Mouse (Mus musculus) heart, embryonic 14.5 days (tissue): Measurements from ENCODE around the gene Mrvi1. TPM values are rescaled to one million over a fixed set of nuclear protein-coding genes. Genes with fewer than 3 reads are reported as not detected.
"Not testable (repeated sequence)": the region's sequence is repeated elsewhere in the genome, so short reads cannot be mapped to it uniquely, and the experiment has no call there.

Experiments
- ATAC-seq: fragments of 200-750 bp; cut with Nextera tagmentation; 2 replicates; pipeline ENCODE4 v1.8.0; 2017; ENCODE audit warnings: low read depth, moderate TSS enrichment; ENCODE audit not compliant: insufficient number of reproducible peaks, insufficient read depth, low FRiP score
- H3K27ac ChIP-seq, 2 experiments: fragments of 200-500 bp in 1 of 2; fragments of 300-500 bp in 1 of 2; sonication (generic) in 1 of 2; replicated peaks in 1 of 2; 2 replicates each; pipeline ENCODE4 v1.5.1; 2012 to 2014; ENCODE audit warnings: low read depth in 2 of 2, low read length in 2 of 2, control low read depth in 1 of 2, mild to moderate bottlenecking in 1 of 2, mixed read lengths in 1 of 2; ENCODE audit not compliant: control insufficient read depth in 1 of 2, insufficient read depth in 1 of 2
- H3K27me3 ChIP-seq: fragments of 300-500 bp; sonication (generic); 2 replicates; pipeline ENCODE4 v1.6.1; 2014; ENCODE audit warnings: mild to moderate bottlenecking, low read length, control low read depth; ENCODE audit not compliant: control insufficient read depth, insufficient read depth
- H3K36me3 ChIP-seq: fragments of 300-500 bp; sonication (generic); 2 replicates; pipeline ENCODE4 v1.6.1; 2014; ENCODE audit warnings: mild to moderate bottlenecking, control low read depth, low read length, mixed read lengths; ENCODE audit not compliant: control insufficient read depth, insufficient read depth
- H3K4me1 ChIP-seq, 2 experiments: fragments of 200-500 bp in 1 of 2; fragments of 300-500 bp in 1 of 2; sonication (generic) in 1 of 2; 2 replicates each; pipeline ENCODE4 v1.6.1; 2012 to 2014; ENCODE audit warnings: low read length in 2 of 2, control low read depth in 1 of 2, mixed read lengths in 1 of 2; ENCODE audit not compliant: control insufficient read depth in 2 of 2, insufficient read depth in 2 of 2
- H3K4me2 ChIP-seq: fragments of 300-500 bp; sonication (generic); 2 replicates; pipeline ENCODE4 v1.6.1; 2014; ENCODE audit warnings: mild to moderate bottlenecking, low read length
- H3K4me3 ChIP-seq, 2 experiments: fragments of 200-500 bp in 1 of 2; fragments of 300-500 bp in 1 of 2; sonication (generic) in 1 of 2; 2 replicates each; pipeline ENCODE4 v1.5.1; 2012 to 2014; ENCODE audit warnings: low read length in 2 of 2, mild to moderate bottlenecking in 2 of 2, control low read depth in 1 of 2, low read depth in 1 of 2, moderate library complexity in 1 of 2; ENCODE audit not compliant: control insufficient read depth in 1 of 2, insufficient read depth in 1 of 2
- H3K9ac ChIP-seq: fragments of 300-500 bp; sonication (generic); 2 replicates; pipeline ENCODE4 v1.6.1; 2014; ENCODE audit warnings: mild to moderate bottlenecking, low read length
- H3K9me3 ChIP-seq: fragments of 300-500 bp; sonication (generic); 2 replicates; pipeline ENCODE4 v1.6.1; 2016; ENCODE audit warnings: low read length, control low read depth; ENCODE audit not compliant: control insufficient read depth
- WGBS: fragments of 180-500 bp; shearing (Covaris S2); extraction: QIAGEN DNeasy Blood & Tissue Kit; methylation state at CpG from one replicate; pipeline ENCODE4 v1.1.7; 2014; 5-methylcytosine and 5-hydroxymethylcytosine counted together
- polyA plus RNA-seq: library from polyadenylated mRNA; unstranded; fragments of >200 nt; fragmentation: Nextera tagmentation; extraction: Ambion mirVana; gene quantifications from 2 replicates; pipeline ENCODE4 v1.2.1, GENCODE M21; 2014

Gene Mrvi1
- polyA plus RNA-seq, 1 experiment from 2014 or later, result 6.3 TPM

DNA sequence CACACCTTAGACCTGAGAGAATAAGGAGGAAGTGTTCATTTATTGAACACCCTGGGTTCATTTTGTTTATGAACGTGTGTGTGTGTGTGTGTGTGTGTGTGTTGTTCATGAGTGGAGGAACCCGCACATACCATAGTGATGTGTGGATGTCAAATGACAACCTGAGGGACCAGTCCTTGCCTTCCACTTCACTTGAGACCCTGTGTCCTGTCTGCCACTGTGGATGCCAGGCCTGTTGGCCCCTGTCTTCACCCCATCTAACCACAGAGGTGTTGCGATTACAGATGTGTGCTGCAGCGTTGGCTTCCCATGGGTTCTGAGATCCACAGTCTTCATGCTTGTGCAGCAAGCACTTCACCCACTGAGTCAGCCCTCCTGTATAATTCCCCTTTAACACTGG lies 68.5 kb downstream of the Mrvi1 start:
- Histone ChIP-seq H3K9me3 (no peaks in the 10 kb centered on the region), H3K27ac (no peak overlapping the region), H3K4me3 (no peak overlapping the region), H3K27me3 (no peaks in the 10 kb centered on the region), H3K9ac (no peak overlapping the region), H3K4me2 (no peak overlapping the region), H3K36me3 (no peaks in the 10 kb centered on the region), H3K4me1 (0 out of 4 replicates have a peak, but pooled peaks cover 0 to 2% of the 10 kb centered on the region in 2 experiments)
- 92% methylated on average over 4 of the region's 4 CpGs for WGBS
- no peak for ATAC-seq

DNA sequence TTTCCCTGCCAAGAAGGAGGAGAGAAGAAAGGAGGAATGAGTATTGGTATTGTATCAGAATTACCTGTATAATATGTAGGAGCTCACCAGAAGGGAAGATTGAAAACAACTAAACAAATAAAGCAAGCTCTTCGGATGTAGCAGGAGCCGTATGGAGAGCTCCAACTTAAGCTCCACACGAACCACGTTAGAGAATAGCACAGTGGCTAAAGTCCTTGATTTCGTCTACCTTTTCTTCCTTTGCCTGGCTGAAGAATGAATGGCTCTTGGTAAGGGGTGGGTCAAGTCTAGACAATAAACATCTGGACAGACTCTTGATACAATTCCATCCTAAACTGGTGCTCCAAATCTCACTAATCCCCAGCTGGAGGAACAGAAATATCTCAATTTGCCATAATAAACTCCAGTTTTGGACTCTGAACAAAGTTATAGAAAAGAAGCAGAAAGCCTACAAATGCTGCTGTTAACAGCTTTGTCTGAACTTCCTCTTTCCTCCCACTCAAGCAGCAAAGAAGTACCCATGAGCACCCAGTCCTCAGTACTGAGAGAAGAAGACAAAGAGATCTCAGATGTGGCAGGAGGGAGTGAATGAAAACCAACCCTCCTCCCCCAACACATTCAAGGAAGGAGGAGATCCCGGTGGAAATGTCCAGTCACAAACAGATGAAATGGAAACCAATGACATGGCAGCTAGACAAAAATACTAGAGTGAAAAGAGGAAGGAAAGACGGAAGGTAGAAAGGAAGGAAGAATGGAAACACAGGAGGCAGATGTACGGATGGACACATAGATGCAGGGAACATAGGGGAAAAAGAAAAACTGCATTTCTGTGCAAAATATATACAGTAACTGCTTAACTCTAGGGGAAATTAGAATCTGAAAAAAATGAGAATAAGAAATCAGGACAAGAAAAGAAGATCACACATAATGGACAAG lies 73.8 kb downstream of the Mrvi1 start:
- no peak overlapping the region for H3K4me2 ChIP-seq
- no peak overlapping the region; a peak in 1 of 4 replicates for H3K27ac ChIP-seq
- peaks cover 9 to 19% of the 10 kb centered on the region in 2 experiments for H3K4me1 ChIP-seq
- H3K9ac ChIP-seq, result no peak overlapping the region
- no peak overlapping the region for H3K4me3 ChIP-seq
- H3K27me3 ChIP-seq, result no peaks in the 10 kb centered on the region
- no peaks in the 10 kb centered on the region for H3K36me3 ChIP-seq
- ATAC-seq, result no peak
- 80% methylated on average over 8 of the region's 8 CpGs for WGBS
- H3K9me3 ChIP-seq, result no peaks in the 10 kb centered on the region

DNA sequence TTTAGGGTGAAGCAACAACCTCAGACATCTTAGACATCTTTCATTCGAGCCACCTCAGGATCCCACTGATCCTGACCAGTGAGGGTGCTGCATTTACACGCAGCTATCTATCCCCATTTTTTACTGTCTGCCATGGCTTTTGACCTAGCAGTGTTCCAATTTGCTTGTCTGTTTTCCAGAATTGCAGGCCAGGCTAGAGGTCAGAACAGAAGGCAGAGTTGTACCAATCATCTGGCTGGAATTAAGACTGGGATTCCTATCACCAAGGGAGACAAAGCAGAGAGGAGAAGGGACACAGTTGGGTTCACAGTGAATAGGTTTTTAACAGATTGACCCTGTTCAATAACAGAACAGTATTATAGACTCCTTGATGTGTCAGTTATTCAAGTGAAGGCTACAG lies 75.7 kb downstream of the Mrvi1 start:
- Histone ChIP-seq H3K4me1 (peaks cover 15 to 27% of the 10 kb centered on the region in 2 experiments), H3K27ac (no peak overlapping the region), H3K4me2 (no peak overlapping the region), H3K36me3 (no peaks in the 10 kb centered on the region), H3K9me3 (no peaks in the 10 kb centered on the region), H3K27me3 (no peaks in the 10 kb centered on the region), H3K4me3 (no peak overlapping the region), H3K9ac (no peak overlapping the region)
- ATAC-seq, result no peak
- 77% methylated on average over 2 of the region's 2 CpGs for WGBS

DNA sequence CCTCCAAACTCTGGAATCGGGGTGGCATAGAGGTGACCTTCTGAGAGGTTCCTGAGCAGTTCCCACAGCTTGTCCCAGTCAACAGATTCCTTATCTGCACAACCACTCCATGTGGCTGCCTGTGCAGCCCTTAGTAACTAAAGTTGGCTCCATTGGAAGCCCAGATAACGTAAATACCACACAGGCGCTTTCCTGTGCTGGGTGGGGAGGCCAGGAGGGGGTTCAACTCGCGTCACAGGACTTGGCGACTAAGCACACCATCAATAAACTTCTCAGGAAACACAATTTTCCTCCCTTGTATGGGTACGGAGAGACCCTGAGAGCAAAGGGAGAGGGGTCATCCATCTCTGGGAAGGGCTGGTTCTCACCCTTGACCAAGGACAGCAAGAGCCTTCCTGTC lies 79.0 kb downstream of the Mrvi1 start:
- 11% methylated on average over 7 of the region's 7 CpGs for WGBS
- H3K9me3 ChIP-seq, result no peaks in the 10 kb centered on the region
- no peak overlapping the region for H3K9ac ChIP-seq
- peak overlapping the region; percentile 31; the same call in 1 of the 2 replicates for H3K4me2 ChIP-seq
- no peaks in the 10 kb centered on the region for H3K27me3 ChIP-seq
- peak overlapping the region; percentile 74 to 85 for H3K27ac ChIP-seq
- no peak overlapping the region for H3K4me3 ChIP-seq
- peaks cover 15 to 27% of the 10 kb centered on the region in 2 experiments for H3K4me1 ChIP-seq
- H3K36me3 ChIP-seq, result no peaks in the 10 kb centered on the region
- peak; percentile 85 for ATAC-seq

DNA sequence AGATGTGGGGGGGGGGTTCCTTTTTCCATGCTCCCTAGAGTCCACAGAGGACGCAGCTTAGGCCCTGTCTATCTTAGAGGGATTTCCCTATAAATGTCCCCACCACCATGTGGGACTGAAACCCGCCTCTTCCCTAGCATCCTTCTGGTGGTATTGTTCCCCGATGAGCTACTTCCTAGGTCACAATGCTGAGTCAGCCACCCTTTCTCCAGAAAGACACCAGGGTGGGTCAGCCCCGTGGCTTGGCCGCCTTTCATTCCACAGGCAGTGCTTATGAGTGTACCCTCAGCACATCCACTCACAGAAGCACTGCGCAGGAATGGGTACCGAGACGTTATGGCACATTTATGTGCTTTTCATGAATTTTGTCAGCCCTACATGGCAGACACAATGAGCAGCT lies 85.1 kb downstream of the Mrvi1 start:
- no peaks in the 10 kb centered on the region for H3K27me3 ChIP-seq
- peaks cover 4 to 14% of the 10 kb centered on the region in 2 experiments for H3K4me1 ChIP-seq
- H3K9me3 ChIP-seq, result no peaks in the 10 kb centered on the region
- no peaks in the 10 kb centered on the region for H3K36me3 ChIP-seq
- no peak overlapping the region for H3K27ac ChIP-seq
- no peak overlapping the region for H3K4me3 ChIP-seq
- H3K9ac ChIP-seq, result no peak overlapping the region
- 90% methylated on average over 8 of the region's 8 CpGs for WGBS
- H3K4me2 ChIP-seq, result no peak overlapping the region
- no peak for ATAC-seq

DNA sequence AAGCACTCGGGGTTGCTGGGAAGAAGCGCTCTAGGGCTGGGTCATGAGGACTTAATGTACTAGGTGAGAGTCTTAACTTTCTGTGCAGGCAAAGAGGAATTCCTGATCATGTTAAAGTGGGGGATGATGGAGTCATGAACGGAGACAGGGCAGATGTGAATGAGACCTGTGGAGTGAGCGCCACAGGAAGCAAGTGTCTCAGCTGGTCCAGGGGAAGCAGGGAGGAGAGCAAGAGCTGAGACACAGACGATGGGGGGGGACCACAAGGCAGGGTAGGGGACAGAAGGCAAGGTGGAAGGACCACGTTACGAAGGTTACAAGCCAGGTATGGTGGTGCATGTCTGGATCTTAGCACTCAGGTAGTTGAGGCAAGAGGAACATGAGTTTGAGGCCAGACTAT lies 85.8 kb downstream of the Mrvi1 start:
- no peaks in the 10 kb centered on the region for H3K36me3 ChIP-seq
- no peak overlapping the region for H3K4me3 ChIP-seq
- H3K4me2 ChIP-seq, result no peak overlapping the region
- no peaks in the 10 kb centered on the region for H3K27me3 ChIP-seq
- 87% methylated on average over 7 of the region's 7 CpGs for WGBS
- no peaks in the 10 kb centered on the region for H3K9me3 ChIP-seq
- ATAC-seq, result no peak
- no peak overlapping the region for H3K9ac ChIP-seq
- peaks cover 7 to 17% of the 10 kb centered on the region in 2 experiments for H3K4me1 ChIP-seq
- no peak overlapping the region for H3K27ac ChIP-seq

DNA sequence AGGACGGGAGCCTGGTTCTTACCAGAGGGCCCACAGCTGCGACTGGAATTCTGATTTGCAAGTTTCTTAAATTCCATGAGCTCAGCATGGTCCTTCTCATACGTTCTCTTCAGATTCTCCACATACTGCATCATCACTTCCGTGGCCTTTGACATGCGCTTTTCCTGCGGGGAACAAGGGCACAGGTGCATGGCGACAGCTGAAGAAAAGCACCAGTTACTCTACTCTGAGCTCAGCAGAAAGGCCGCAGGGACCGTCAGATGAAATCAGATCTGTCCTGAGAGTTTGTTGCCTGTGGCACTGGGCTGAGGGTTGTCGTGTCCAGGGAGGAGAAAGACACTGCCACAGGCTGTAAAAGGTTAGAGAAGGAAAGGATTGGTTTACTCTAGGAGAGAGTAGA lies 86.5 kb downstream of the Mrvi1 start:
- not testable (repeated sequence) for ATAC-seq
- 76% methylated on average over 10 of the region's 10 CpGs for WGBS

More for the DNA sequence above, 86.5 kb downstream of the Mrvi1 start:
- H3K27me3 ChIP-seq, H3K9ac ChIP-seq, H3K4me3 ChIP-seq, H3K4me2 ChIP-seq, H3K27ac ChIP-seq, H3K36me3 ChIP-seq, H3K9me3 ChIP-seq: not testable (repeated sequence)
- H3K4me1 ChIP-seq, result peaks cover 9 to 19% of the 10 kb centered on the region in 2 experiments
